Mouse (Mus musculus) embryonic facial prominence, embryonic 12.5 days (tissue): ENCODE data around the gene Pitx1. TPM values are rescaled to one million over a fixed set of nuclear protein-coding genes. Genes with fewer than 3 reads are reported as not detected.

ENCODE experiments used
- polyA plus RNA-seq: library from polyadenylated mRNA; unstranded; fragments of >200 nt; fragmentation: Nextera tagmentation; extraction: Ambion mirVana; gene quantifications from 2 replicates; pipeline ENCODE4 v1.2.1, GENCODE M21; 2016

The Pitx1 gene
- polyA plus RNA-seq, 1 experiment from 2014 or later: 99.0 TPM

Other genes starting within 250 kb of the Pitx1 start
- 35.3 and 38.9 TPM in 2 replicates for gene B4galt7, start 236.3 kb downstream of the Pitx1 start, polyA plus RNA-seq
- 67.0 and 69.7 TPM in 2 replicates for gene Caml, start 213.2 kb downstream of the Pitx1 start, polyA plus RNA-seq
- 42.4 and 45.6 TPM in 2 replicates for gene Ddx46, start 201.2 kb downstream of the Pitx1 start, polyA plus RNA-seq
- 83.6 and 83.9 TPM in 2 replicates for gene B230219D22Rik, start 143.1 kb downstream of the Pitx1 start, polyA plus RNA-seq
- gene Txndc15, start 121.5 kb downstream of the Pitx1 start, polyA plus RNA-seq: 99.8 and 103 TPM in 2 replicates
- 56.6 TPM in 2 replicates for gene Pcbd2, start 108.8 kb downstream of the Pitx1 start, polyA plus RNA-seq
- not detected in 2 replicates for gene Catsper3, start 51.6 kb downstream of the Pitx1 start, polyA plus RNA-seq